Mouse (Mus musculus) cerebellum, adult 2 months (tissue): ENCODE measurements around the gene Prr30. TPM values are rescaled to one million over a fixed set of nuclear protein-coding genes. Genes with fewer than 3 reads are reported as not detected.
"Not testable (repeated sequence)": the region's sequence is repeated elsewhere in the genome, so short reads cannot be mapped to it uniquely, and the experiment has no call there.

Experiments used
- DNase-seq, 2 experiments: peaks; one replicate each; pipeline ENCODE4 v3.0.0; 2021
- H3K27ac ChIP-seq: fragments of 200-500 bp; 2 replicates; pipeline ENCODE4 v1.5.1; 2012; ENCODE audit warnings: low read length, control low read depth, inconsistent platforms; ENCODE audit not compliant: insufficient read depth
- H3K27me3 ChIP-seq: fragments of 200-500 bp; 2 replicates; pipeline ENCODE4 v1.6.1; 2012; ENCODE audit warnings: inconsistent platforms, mild to moderate bottlenecking, low read length, moderate library complexity; ENCODE audit not compliant: control insufficient read depth, insufficient read depth
- H3K4me1 ChIP-seq: fragments of 200-500 bp; 2 replicates; pipeline ENCODE4 v1.6.1; 2011; ENCODE audit warnings: low read length; ENCODE audit not compliant: control insufficient read depth, insufficient read depth
- H3K4me3 ChIP-seq: fragments of 200-500 bp; replicated peaks from 2 replicates; pipeline ENCODE3; 2011; ENCODE audit warnings: mild to moderate bottlenecking, low read depth, low read length, control low read depth; ENCODE audit not compliant: insufficient read depth
- CTCF ChIP-seq: fragments of 200-500 bp; IDR thresholded peaks from 2 replicates; pipeline ENCODE4 v1.5.1; 2011; ENCODE audit warnings: low read depth, mild to moderate bottlenecking, control low read depth, low read length, moderate library complexity, borderline replicate concordance; ENCODE audit not compliant: insufficient read depth
- POLR2A ChIP-seq: fragments of 200-500 bp; IDR thresholded peaks from 2 replicates; pipeline ENCODE4 v1.6.1; 2011; ENCODE audit warnings: low read length, control low read depth, borderline replicate concordance; ENCODE audit not compliant: insufficient read depth
- WGBS: fragments of 180-500 bp; shearing (Covaris S2); methylation state at CpG from one replicate; pipeline ENCODE4 v1.1.7; 2018; 5-methylcytosine and 5-hydroxymethylcytosine counted together
- polyA plus RNA-seq: library from polyadenylated mRNA; depleted of rRNA; stranded (reverse); fragments of >200 nt; gene quantifications from 2 replicates; pipeline ENCODE4 v1.2.3, GENCODE M21; 2012; rRNA removed

Gene Prr30
- polyA plus RNA-seq: not detected in 2 replicates

GRCm38 (mm10) chr14:101200230-101200629 lies at the start of gene Prr30:
Prr30 (minus strand) TSS chr14:101200330.
- WGBS: 83% methylated on average over 4 of the region's 4 CpGs
- TF ChIP-seq CTCF (no peak), POLR2A (no peak)
- H3K27me3 ChIP-seq: no peaks in the 10 kb centered on the region
- no peak for DNase-seq
- H3K4me3 ChIP-seq: no peak within 1 kb of the TSS
- H3K27ac ChIP-seq: no peak within 1 kb of the TSS
- H3K4me1 ChIP-seq: no peaks in the 10 kb centered on the region

GRCm38 (mm10) chr14:101246793-101247192 lies 46.7 kb upstream of the Prr30 start:
- no peaks in the 10 kb centered on the region for H3K27me3 ChIP-seq
- 89% methylated on average over 3 of the region's 3 CpGs for WGBS
- no peak for DNase-seq
- no peak for TF ChIP-seq CTCF
- no peak for TF ChIP-seq POLR2A
- H3K27ac ChIP-seq: no peak overlapping the region
- H3K4me1 ChIP-seq: no peaks in the 10 kb centered on the region
- no peak overlapping the region for H3K4me3 ChIP-seq

- no peak for TF ChIP-seq POLR2A
- TF ChIP-seq CTCF: no peak
- DNase-seq: no peak
- 20% methylated on average over 7 of the region's 7 CpGs for WGBS
- no peaks in the 10 kb centered on the region for H3K4me1 ChIP-seq
- no peak overlapping the region for H3K27ac ChIP-seq
- no peaks in the 10 kb centered on the region for H3K27me3 ChIP-seq
- no peak overlapping the region for H3K4me3 ChIP-seq
Measured at GRCm38 (mm10) chr14:101245706-101246105, 45.6 kb upstream of the Prr30 start.

- 8% methylated on average over 3 of the region's 3 CpGs for WGBS
Measured at GRCm38 (mm10) chr14:101244441-101244840, 44.3 kb upstream of the Prr30 start.

GRCm38 (mm10) chr14:101237965-101238364 lies 37.8 kb upstream of the Prr30 start:
- DNase-seq: no peak
- Histone ChIP-seq H3K27me3 (no peaks in the 10 kb centered on the region), H3K27ac (no peak overlapping the region), H3K4me3 (no peak overlapping the region), H3K4me1 (no peaks in the 10 kb centered on the region)
- 80% methylated on average over 1 of the region's 1 CpGs for WGBS
- TF ChIP-seq POLR2A (no peak), CTCF (no peak)

More at GRCm38 (mm10) chr14:101244441-101244840, 44.3 kb upstream of the Prr30 start:
- not testable (repeated sequence) for DNase-seq, H3K4me1 ChIP-seq, H3K27ac ChIP-seq, H3K4me3 ChIP-seq, H3K27me3 ChIP-seq

- TF ChIP-seq CTCF (no peak), POLR2A (no peak)
Measured at GRCm38 (mm10) chr14:101229068-101229467, 28.9 kb upstream of the Prr30 start.

GRCm38 (mm10) chr14:101222319-101222718 lies 22.2 kb upstream of the Prr30 start:
- H3K4me3 ChIP-seq: no peak overlapping the region
- H3K4me1 ChIP-seq: no peaks in the 10 kb centered on the region
- no peak overlapping the region for H3K27ac ChIP-seq
- H3K27me3 ChIP-seq: no peaks in the 10 kb centered on the region
- 81% methylated on average over 8 of the region's 8 CpGs for WGBS
- TF ChIP-seq POLR2A: no peak
- TF ChIP-seq CTCF: no peak
- no peak for DNase-seq

More at GRCm38 (mm10) chr14:101229068-101229467, 28.9 kb upstream of the Prr30 start:
- Histone ChIP-seq H3K4me1 (no peaks in the 10 kb centered on the region), H3K27me3 (no peaks in the 10 kb centered on the region), H3K4me3 (no peak overlapping the region), H3K27ac (no peak overlapping the region)
- DNase-seq: peak in 1 of 2 experiments; percentile 1
- WGBS: 8% methylated on average over 4 of the region's 4 CpGs

- 93% methylated on average over 4 of the region's 4 CpGs for WGBS
- Histone ChIP-seq H3K4me1 (no peaks in the 10 kb centered on the region), H3K4me3 (no peak overlapping the region), H3K27me3 (no peaks in the 10 kb centered on the region), H3K27ac (no peak overlapping the region)
- no peak for TF ChIP-seq CTCF
- TF ChIP-seq POLR2A: no peak
- no peak for DNase-seq
Measured at GRCm38 (mm10) chr14:101172258-101172657, 27.9 kb downstream of the Prr30 start.
